Mouse (Mus musculus) adrenal gland, adult 18-20 months (tissue): ENCODE measurements around the gene Gpr155. TPM values are rescaled to one million over a fixed set of nuclear protein-coding genes. Genes with fewer than 3 reads are reported as not detected.

Experiments
- DNase-seq, 2 experiments: peaks; one replicate each; pipeline ENCODE4 v3.0.0; 2021 to 2022; ENCODE audit warnings: low spot score in 2 of 2
- long read RNA-seq, 2 experiments: library from polyadenylated mRNA; stranded (forward); transcript quantifications; one replicate each; pipeline ENCODE4 v2.0.0; 2021
- total RNA-seq, 2 experiments: library from RNA; stranded (reverse); gene quantifications; 1 replicate in 1 of 2; 2 replicates in 1 of 2; pipeline ENCODE4 v1.2.3; 2021

Gpr155 gene
- 1 to 10 TPM; 6.2 to 8.4 TPM for total RNA-seq
- long read RNA-seq, experiment 1, full-length matches to known transcripts, result 2 of 3 reads
- long read RNA-seq, experiment 1, partial matches to known transcripts, result 0 of 3 reads
- long read RNA-seq, experiment 1, other reads (novel, unspliced or antisense), result 1 of 3 reads
- long read RNA-seq, experiment 2, full-length matches to known transcripts, result 1 of 2 reads
- long read RNA-seq, experiment 2, partial matches to known transcripts, result 1 of 2 reads
- long read RNA-seq, experiment 2, other reads (novel, unspliced or antisense), result 0 of 2 reads

DNA sequence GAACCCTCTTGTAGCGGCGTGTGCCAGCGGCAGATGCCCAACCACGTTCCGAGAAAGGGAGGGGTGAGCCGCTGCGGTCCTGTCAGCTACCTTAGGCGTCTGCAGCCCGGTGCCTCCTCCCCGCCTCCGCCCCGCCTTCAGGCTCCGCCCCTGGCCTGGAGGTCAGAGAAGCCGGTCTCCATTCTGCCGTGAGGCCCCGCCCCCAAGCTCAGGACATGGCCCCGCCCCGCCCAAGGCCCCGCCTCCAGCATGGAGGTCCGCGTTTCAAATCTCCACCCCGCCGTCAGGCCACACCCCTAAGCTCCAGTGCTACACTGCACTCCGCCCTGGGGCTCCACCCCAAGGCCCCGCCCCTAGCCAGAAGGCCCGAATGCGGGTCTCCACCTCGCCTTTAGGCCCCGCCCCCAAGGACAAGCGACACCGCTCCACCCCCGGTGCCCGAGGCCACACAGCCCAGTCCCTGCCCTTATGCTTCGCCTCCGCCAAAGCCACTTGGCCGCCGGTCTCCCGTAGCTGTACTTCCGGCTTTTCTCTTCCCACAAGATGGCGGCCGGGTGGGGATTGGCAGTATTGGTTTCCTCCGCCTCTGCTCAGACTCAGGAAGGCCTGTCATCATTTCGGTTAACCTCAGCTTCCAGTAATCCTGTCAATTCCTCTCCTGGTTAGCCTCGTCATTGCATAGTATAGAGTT lies at the start of gene Gpr155:
Gpr155 (minus strand) TSS at position 217 of the 691 bp plus-strand sequence.
- DNase-seq, result peak; percentile 98 to 99

DNA sequence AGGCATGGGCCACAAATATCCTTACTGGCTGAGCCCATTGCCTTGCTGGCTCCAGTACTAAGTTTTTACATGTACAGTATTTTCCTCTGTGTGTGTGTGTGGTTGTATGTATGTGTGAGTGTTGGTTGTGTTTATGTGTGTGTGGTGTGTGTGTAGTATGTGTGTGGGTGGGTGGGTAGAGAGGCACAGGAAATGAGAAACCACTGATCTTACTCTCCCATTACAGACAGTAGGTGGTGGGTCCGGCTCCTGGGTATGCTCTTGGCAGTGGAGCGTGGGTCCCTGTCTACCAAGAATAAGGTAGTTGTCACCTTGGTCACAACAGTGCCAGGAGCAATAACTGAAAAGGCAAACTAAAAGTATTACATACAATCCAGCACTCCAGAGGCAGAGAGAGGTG lies 49.5 kb upstream of the Gpr155 start:
- no peak for DNase-seq

DNA sequence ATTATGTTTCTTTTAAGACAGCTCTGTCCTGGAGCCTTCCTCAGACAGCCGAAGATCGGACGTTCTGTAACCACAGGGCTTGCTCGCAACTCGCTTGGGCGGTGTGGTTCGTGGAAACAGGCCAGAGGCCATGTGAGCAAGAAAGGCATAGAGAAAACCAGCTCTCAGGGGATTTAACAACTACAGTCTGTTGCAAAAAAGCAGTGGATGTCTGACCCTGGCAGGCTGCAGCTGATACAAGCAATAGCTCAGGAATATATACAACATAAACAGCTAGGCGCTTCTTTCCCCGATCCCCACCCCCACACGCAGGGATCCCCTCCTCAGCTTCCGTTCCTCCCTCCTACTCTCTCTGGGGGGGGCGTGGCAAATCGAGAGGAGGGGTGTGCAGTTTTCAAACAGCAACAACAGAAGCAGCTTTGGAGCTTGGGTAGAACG lies 45.6 kb upstream of the Gpr155 start:
- DNase-seq, result no peak

DNA sequence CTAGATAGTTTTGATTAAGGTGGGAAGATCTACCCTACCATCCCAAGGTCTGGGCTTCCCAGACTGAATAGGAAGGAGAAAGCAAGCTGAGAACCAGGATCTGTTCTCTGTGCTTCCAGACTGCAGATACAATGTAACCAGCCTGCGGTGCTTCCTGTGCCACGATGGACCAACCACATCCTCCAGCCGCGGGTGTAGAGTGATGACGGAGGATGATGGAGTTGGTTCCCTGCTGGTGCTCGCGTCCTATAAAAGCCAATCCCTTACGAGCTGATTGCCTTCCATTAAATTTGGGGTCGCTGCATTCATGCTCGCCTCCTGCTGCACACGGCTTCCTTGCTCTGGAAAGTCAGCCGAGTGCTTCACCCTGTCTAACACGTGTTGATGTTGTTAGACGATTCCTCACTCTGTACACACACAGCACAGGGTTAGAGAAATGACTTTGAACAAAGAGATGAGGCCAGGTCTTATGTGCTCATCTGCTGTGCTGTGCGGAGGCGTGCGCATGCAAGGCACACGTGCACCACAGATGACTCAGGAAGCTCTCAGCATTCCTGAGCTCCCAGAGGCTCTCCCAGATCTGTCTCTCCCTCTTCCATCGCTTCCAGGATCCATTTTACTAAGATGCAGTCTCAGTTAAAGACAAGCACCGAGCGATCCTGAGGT lies 42.6 kb upstream of the Gpr155 start:
- peak; percentile 10 to 26 for DNase-seq

DNA sequence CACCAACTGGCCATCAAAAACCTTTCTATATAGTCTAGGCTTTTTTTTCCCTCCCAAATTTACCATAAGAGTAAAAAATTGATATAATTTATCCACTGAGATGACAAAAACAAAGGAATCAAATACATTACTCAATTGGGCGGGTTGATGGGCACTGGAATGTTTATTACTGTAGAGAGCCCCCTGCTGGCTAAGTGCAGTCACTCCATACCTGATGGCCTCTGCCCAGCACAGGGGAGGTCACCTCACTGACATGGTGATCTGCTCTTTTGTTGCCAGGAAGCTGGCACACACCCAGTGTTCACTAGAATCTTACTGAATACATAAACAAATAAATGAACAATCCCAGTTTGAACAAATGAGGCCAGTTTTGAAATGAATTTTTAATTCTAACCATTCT lies 40.9 kb upstream of the Gpr155 start:
- DNase-seq, result peak; percentile 28 to 30

DNA sequence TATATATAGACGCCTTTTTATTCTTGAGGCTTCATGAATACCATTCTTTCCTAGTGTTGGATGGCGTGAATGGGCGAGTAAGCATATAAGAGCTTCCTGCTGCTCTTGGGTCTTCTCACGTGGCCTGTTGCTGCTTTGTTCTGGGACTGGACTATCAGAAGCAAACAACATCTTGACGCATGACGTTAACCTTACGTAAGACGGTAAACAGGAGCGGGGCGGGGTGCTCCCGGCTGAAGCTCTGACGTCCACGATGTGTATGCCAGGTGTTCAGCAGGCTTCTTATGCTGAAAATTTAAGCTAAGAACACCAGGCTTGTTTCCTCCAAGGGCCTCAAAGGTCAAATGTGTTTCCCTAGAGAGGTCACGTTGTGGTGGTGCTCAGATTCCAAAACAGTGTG lies 39.5 kb upstream of the Gpr155 start:
- DNase-seq, result no peak

DNA sequence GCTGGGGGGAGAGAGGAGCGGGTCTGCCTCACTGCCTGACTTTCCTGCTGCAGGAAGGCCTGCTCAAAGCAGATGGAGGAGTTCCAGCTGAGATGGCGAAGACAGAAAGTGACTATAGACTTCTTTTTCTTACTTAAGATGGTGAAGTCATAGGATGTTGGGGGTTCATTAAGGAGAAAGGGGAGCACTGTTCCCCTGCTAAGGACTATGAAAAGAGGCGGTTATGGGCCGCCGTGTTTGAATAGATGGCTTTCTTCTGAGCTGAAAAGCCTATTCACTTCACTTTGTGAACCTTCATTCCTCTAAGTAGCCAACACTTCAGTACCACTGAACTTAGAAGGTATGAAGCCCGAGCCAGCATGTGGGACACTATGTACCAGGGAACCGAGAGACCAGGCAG lies 33.4 kb upstream of the Gpr155 start:
- DNase-seq, result no peak

DNA sequence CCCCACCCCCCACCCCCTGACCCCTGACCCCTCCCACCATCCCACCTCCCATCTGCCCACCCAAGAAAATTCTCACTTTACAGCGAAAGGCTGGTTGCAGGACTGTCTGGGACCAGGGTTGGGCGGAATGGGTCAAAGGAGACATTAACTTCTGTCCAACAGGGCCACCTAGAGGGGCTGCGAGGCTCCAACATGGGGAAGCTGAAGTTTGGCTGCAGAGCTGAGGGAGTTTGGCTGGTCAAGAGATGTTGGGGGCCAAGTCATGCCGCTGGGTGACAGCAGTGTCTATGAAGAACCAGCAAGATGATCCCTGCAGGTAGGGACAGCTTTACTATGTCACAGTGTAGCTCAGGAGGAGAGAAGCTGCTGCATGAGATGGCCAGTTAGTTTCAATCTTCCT lies 32.9 kb upstream of the Gpr155 start:
- peak; percentile 14 to 22 for DNase-seq

DNA sequence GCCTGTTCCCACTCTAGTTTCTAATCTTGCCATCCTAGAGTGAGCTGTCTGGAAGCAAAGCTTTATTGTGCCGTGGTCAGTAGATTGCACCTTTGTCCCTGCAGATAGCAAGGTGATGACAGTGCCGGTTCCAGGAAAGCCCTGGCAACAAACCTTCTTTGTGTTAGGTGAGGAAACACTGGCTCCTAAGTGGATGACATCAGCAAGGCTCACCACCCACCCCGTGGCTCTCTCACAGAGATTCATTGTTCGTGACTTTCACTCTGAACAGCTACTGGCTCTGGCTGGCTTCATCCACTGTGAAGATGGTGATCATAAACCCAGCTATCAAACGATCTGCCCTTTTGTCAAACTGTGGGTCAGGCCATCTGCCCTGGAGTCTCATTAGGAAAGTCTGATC lies 29.5 kb upstream of the Gpr155 start:
- no peak for DNase-seq

DNA sequence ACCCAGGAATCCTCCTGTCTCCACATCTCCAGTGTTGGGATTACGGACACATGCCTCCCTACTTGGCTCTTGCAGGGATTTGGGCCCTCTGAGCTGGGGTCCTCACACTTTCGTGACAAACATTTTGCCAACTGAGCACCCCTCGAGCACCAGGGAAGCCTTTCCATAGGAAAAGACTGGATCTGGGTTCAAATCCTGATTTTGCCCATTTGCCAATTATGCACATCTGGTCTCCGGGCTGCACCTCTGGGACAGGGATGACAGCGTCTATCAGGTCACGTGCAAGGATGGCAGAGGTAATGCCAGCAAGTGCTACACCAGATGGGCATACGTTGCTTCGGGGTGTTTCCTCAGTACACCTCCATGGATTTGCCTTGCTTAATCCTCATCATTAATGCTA lies 23.7 kb upstream of the Gpr155 start:
- DNase-seq, result no peak

DNA sequence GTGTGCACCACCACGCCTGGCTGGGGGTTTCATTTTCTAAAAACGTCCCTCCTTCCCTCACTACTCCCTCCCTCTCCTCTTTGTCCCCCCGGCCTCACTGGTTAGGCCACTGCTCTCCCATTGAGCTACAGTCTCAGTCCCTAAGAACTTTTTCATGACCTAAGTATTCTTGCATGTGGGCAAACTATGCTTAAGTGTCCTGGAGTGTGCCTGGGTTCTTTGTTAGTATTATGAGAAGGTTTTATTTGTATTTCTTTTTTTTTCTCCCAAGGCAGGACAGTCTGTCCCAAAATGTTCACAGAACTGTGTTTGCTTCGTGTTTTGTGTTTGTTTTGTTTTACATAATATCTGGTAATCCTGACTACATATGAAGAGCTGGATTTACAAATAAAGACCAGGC lies 21.3 kb upstream of the Gpr155 start:
- DNase-seq, result no peak

DNA sequence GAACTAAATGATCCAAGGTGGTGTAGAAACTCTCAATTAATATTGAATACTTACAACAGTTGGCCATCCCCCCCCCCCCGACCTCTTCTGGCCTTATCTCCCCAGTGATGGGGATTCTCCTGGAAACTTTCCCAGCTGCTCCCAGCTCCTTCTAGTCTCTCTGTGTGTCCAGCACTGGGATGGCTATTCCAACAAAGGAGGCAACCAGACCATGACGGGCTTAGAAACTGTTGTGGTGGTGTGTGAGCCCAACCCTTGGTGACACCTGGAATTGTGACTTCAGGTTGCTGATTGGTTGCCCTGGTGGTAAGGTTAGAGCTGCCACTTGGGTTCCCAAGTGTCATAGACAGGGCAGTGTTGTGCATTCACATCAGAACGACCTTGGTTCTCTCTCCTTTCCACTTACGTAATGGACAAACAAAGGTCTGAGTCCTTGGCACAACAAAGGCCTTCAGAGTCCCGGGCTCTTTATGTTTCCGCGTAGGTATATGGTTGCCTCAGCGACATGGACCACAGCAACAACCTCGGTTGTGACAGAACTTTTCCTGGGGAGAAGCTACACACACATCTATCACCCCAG lies 20.1 kb upstream of the Gpr155 start:
- DNase-seq, result no peak

DNA sequence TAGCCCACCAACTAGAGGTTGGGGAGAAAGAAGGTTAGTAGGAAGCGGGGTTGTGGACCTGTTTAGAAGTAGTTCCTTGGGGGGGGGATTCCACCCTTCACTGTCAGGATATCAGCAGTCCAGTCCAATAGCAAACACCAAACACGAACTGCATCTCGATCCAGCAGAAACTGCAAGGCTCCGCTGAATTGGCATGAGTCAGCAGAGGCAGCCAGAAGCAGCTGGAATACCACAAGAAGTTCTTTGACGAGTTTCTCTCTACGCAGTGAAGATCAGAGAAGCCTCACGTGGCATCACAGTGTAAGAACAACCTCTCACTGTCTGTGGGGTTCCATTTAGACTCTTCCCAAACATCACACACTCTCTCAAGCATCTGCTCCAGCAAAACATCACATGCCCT lies 18.6 kb upstream of the Gpr155 start:
- DNase-seq, result no peak

DNA sequence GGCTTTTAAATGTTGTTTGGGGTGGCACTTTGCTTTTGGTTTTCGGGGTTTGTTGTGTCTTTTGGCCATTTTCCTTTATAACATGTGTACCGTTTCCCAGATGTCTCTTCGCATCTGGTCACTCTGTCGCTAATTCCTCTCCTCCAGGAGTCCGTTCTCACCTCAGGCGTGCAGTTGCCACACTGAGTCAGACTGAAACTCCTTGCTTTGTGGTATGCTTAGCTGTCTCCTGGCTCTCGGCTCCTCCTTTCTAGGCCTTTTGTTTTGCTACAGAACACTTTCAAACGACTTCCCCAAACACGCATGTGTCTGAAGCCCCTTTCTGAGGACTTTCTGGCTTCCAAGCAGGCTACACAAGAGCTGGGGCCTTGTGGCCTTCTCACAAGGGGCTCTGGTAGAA lies 18.1 kb upstream of the Gpr155 start:
- no peak for DNase-seq

DNA sequence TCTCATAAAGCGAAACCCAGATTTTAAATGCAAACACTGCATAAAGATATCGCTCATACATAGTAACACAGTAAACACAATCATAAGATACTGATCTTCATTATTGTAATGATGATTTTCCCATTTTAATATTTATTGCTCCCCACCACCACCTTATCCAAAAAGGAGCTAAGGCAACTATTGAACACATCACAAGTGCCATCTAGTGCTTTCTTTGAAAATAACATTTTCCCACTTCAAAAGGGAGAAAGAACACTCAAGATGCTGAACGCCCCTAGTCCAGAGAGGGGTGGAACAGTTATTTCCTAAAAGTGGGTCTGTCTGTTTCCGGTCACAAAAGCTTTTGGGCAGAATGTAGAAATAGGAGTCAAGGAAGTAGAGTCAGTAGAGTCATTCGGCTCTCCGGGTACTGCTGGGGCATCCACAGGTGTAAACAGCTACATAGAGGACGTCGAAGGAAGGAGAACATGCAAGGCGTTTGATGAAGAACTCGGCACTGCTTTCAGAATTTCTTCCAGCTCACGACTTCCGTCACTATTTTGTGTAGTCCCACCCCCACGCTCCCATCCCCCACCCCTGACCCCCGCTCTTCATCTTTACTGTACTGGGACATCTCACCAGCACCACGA lies 17.1 kb upstream of the Gpr155 start:
- no peak for DNase-seq

DNA sequence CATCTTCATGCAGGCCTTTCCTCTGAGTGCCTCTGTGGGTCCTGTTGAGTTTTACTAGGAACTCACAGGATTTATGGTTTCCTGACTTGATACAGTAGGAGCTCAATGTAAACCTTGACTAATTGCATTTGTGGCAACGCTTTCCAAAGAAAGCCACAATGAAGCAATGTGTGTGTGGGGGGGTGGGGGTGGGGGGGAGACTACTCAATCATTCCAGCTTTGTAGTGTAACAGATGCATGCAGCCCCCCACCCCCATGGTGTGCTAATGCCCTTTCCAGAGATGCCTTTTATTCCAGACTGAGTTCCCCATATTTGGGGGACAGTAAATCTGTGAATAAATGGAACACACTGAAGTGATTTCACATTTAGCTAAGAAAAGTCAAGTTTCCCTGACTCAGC lies 15.3 kb upstream of the Gpr155 start:
- no peak for DNase-seq

DNA sequence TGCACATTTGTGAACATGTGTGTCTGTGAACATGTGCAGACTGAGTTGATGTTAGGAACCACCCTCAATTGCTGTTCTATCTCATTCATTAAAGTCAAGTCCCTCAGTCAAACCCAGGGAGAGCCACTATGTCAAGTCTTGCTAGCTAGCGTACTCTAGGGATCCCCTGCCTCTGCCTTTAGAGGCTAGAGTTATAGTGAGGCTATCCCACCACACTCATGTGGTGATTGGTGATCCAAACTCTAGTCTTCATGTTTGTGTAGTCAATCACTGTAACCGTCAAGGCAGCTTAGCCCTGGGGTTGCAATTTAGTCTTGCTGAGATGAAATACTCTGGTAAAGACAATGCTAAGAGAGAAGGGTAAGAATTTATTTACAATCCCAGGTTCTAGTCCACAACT lies 11.1 kb upstream of the Gpr155 start:
- DNase-seq, result no peak

DNA sequence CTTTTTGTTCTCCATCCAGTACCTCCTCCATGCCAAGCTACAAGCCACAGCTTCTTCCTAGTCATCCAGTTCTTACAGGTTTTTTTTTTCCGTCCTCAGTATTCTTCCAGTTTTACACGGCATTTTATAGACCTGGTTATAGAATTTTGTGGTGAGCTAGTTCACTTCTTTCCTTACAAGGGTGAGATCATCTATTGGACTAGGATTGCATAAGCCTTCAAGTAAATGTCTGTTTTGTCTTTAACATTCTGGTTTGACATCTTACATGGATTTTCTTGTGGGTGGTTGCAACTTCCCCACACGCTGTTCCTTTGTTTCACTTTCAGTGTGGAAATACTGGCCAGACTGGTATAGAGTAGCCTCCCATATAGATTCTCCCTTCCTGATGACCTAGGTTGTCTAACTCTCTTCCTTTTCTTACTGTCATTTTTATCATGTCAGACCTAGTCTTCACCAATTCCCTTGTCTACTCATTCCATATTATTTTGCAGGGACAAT lies 10.5 kb upstream of the Gpr155 start:
- DNase-seq, result no peak

DNA sequence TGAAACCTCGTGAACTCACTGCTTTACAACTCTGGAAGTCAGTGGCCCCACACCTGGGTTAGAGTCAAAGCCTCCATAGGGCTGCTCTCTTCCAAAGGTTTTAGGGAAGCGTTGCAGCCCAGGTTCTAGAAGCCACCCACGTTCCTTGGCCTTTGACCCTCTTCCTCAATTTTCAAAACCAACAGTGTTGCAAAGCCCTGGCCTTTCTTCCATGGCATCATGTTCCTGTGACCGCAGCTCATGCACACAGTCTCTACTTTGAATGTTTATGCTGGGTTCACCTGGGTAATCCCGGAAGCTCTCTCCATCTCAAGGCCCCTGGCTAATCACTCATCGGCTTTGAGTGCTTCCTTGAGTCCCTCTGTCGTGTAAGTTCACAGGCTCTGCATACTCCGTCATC lies 9.1 kb upstream of the Gpr155 start:
- DNase-seq, result no peak

DNA sequence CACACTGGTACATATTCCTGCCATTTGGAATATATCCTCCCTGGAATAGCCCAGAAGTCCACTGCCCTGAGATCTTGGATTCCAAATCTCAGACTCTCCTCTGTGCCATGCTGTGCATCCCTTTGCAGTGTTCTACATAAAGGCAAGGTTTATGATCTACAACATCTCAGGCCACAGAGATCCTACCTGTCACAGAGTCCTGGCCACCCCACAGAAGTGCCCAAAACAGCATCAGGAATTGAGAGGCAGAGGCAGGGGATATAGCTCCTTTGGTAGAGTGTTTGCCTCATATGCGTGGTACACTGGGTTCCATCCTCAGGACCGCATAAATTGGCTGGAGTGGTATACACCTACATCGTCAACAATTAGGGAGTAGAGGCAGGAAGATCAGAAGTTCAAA lies 8.1 kb upstream of the Gpr155 start:
- no peak for DNase-seq

DNA sequence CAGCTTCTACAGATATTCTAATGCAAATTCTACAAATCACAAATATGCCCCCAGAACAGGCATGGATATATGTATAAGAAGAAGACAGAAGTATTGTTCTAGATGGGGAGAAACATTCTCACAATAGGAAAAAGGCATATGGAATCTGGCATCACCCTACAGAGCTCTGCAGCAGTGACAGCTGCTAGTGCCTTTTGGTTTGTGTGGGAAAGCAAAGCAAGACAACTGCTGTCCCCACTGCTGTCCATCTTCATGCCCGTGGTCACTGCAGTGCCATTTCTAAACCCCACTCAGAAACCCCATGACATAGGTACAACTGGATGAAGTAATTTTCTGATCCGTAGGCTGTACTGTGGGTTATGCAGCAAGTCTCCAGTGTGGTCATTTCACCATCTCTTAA lies 6.4 kb upstream of the Gpr155 start:
- DNase-seq, result no peak
